Mouse (Mus musculus): ENCODE results near the gene Pcp4l1.

GRCm38 (mm10) chr1:171205704-171206493, 9.8 kb upstream of the Pcp4l1 start:
- TF ChIP-seq SMC3 (IDR thresholded peaks at IDR 0.05; ENCODE audit: low read depth, low read length) (no peak), TBP (IDR thresholded peaks at IDR 0.05; ENCODE audit: low read depth, low read length) (no peak), CTCF (IDR thresholded peaks at IDR 0.05 in 2 of 3, conservative IDR thresholded peaks at IDR 0.05 in 1 of 3; ENCODE audit: control insufficient read depth in 1 of 3, insufficient read depth in 1 of 3, low read depth in 2 of 3, low read length in 3 of 3, poor library complexity in 1 of 3, severe bottlenecking in 1 of 3) (no peak), KAT2A (conservative IDR thresholded peaks at IDR 0.05; ENCODE audit: low read depth, low read length) (no peak), POLR2A (IDR thresholded peaks at IDR 0.05; ENCODE audit: control insufficient read depth in 1 of 2, insufficient read depth in 1 of 2, low read depth in 1 of 2, low read length in 2 of 2, poor library complexity in 1 of 2) (no peak), JUND (IDR thresholded peaks at IDR 0.05; ENCODE audit: low read depth, low read length) (no peak), MAX (IDR thresholded peaks at IDR 0.05; ENCODE audit: low read length) (no peak), MYC (IDR thresholded peaks at IDR 0.05; ENCODE audit: low read depth, low read length) (no peak), ZC3H11A (IDR thresholded peaks at IDR 0.05; ENCODE audit: low read depth, low read length) (no peak), TAL1 (IDR thresholded peaks at IDR 0.05; ENCODE audit: low read length) (peak; percentile 57; the same call in 1 of the 2 replicates), POLR2AphosphoS5 (IDR thresholded peaks at IDR 0.05; ENCODE audit: borderline replicate concordance, low read depth, low read length) (no peak)

Measured in MEL (cell line).